Comparison of ENCODE assay signal across 15 mouse cellular contexts in the genomic region with DNA sequence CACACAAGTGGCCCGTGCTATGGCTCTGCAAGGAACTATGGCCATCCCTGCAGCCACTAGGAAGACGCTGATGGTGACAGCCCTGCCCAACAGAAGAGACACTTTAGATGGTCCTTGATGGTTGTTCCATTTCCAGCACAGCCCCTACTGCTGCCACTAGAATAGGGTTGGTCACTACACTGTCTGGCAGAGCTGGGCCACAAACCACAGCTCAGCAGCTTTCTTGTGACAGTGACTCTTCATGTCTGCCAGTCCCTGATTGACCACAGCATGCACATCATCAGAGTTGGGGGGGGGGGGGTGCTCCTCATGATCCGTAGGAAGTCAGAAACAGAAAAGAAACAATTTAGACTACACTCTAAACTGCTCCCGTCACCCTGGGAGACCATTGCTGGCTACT.
"Had no signal": no experiment of that assay in that cellular context is flagged by ENCODE, and none has a peak within 500 bp of the region (broad histone marks: within the 10 kb centered on the region; RNA-seq: fewer than 3 reads in every experiment).

No protein-coding gene starts in this region.

- H3K4me2 ChIP-seq: limb, embryonic 12.5 days; liver, embryonic 13.5 days; midbrain, embryonic 11.5 days; midbrain, embryonic 15.5 days; stomach, embryonic 15.5 days had no signal

- H3K27ac ChIP-seq: layer of hippocampus, adult 2 months; limb, embryonic 12.5 days; liver, embryonic 13.5 days; macrophage; midbrain, embryonic 15.5 days; stomach, embryonic 15.5 days had no signal

- H3K27me3 ChIP-seq: limb, embryonic 12.5 days; liver, embryonic 13.5 days; midbrain, embryonic 15.5 days; stomach, embryonic 15.5 days had no signal

- H3K9me3 ChIP-seq: limb, embryonic 12.5 days; liver, embryonic 13.5 days; midbrain, embryonic 15.5 days; stomach, embryonic 15.5 days had no signal

- H3K4me3 ChIP-seq: layer of hippocampus, adult 2 months; limb, embryonic 12.5 days; liver, embryonic 13.5 days; megakaryocyte, embryonic 14.5 days; midbrain, embryonic 15.5 days; stomach, embryonic 15.5 days had no signal

- H3K36me3 ChIP-seq: limb, embryonic 12.5 days; liver, embryonic 13.5 days; midbrain, embryonic 15.5 days; stomach, embryonic 15.5 days had no signal

- ATAC-seq: midbrain, embryonic 15.5 days had no signal

- DNase-seq: kidney, adult 11 months; kidney, adult 9 months; kidney, postnatal 4 days; liver; liver, embryonic 13.5 days; right cerebral cortex, postnatal 14 days; thymus, postnatal 14 days had no signal

- H3K9ac ChIP-seq: limb, embryonic 12.5 days; liver, embryonic 13.5 days; liver, postnatal 0 days; midbrain, embryonic 15.5 days; stomach, embryonic 15.5 days had no signal

- H3K4me1 ChIP-seq: limb, embryonic 12.5 days; midbrain, embryonic 15.5 days had no signal
